Mouse (Mus musculus): ENCODE data around the gene Rapgef5.

The Rapgef5 gene

GRCm38 (mm10) chr12:117627311-117627710 lies 111.0 kb downstream of the Rapgef5 start:
- no peak for DNase-seq

GRCm38 (mm10) chr12:117628321-117629093 lies 112.2 kb downstream of the Rapgef5 start:
- no peak for DNase-seq

- DNase-seq: no peak
Measured at GRCm38 (mm10) chr12:117632133-117632532, 115.9 kb downstream of the Rapgef5 start.

GRCm38 (mm10) chr12:117636139-117636772 lies 120.0 kb downstream of the Rapgef5 start:
- no peak for DNase-seq

- no peak for DNase-seq
Measured at GRCm38 (mm10) chr12:117636969-117637368, 120.7 kb downstream of the Rapgef5 start.

- DNase-seq: no peak
Measured at GRCm38 (mm10) chr12:117638833-117639232, 122.6 kb downstream of the Rapgef5 start.

- DNase-seq: no peak
Measured at GRCm38 (mm10) chr12:117639356-117640121, 123.3 kb downstream of the Rapgef5 start.

GRCm38 (mm10) chr12:117642512-117642911 lies 126.2 kb downstream of the Rapgef5 start:
- DNase-seq: no peak

- no peak for DNase-seq
Measured at GRCm38 (mm10) chr12:117645771-117646170, 129.5 kb downstream of the Rapgef5 start.

- no peak for DNase-seq
Measured at GRCm38 (mm10) chr12:117653920-117654472, 137.7 kb downstream of the Rapgef5 start.

GRCm38 (mm10) chr12:117656935-117657334 lies 140.7 kb downstream of the Rapgef5 start:
- no peak for DNase-seq

- no peak for DNase-seq
Measured at GRCm38 (mm10) chr12:117657766-117658165, 141.5 kb downstream of the Rapgef5 start.

GRCm38 (mm10) chr12:117658821-117659220 lies 142.5 kb downstream of the Rapgef5 start:
- DNase-seq: no peak

GRCm38 (mm10) chr12:117660361-117660760 lies 144.1 kb downstream of the Rapgef5 start:
- DNase-seq: no peak

GRCm38 (mm10) chr12:117661871-117662270 lies 145.6 kb downstream of the Rapgef5 start:
- DNase-seq: no peak

GRCm38 (mm10) chr12:117663637-117664036 lies 147.4 kb downstream of the Rapgef5 start:
- no peak for DNase-seq

- no peak for DNase-seq
Measured at GRCm38 (mm10) chr12:117664644-117665043, 148.4 kb downstream of the Rapgef5 start.

- no peak for DNase-seq
Measured at GRCm38 (mm10) chr12:117666391-117666790, 150.1 kb downstream of the Rapgef5 start.

- no peak for DNase-seq
Measured at GRCm38 (mm10) chr12:117669610-117670400, 153.5 kb downstream of the Rapgef5 start.

GRCm38 (mm10) chr12:117673188-117673587 lies 156.9 kb downstream of the Rapgef5 start:
- DNase-seq: no peak

GRCm38 (mm10) chr12:117674511-117674910 lies 158.2 kb downstream of the Rapgef5 start:
- DNase-seq: no peak

- DNase-seq: no peak
Measured at GRCm38 (mm10) chr12:117676265-117676664, 160.0 kb downstream of the Rapgef5 start.

Measured in cerebellum, adult 18-20 months (tissue).